Mouse (Mus musculus) heart, postnatal 0 days (tissue): ENCODE measurements at regions not wholly inside any gene's neighbourhood (a gene's known extent, or its start where the extent isn't known, plus 50 kb on each side); places are given as distances from the start of the nearest gene placed in this dataset.

Source experiments
- CTCF ChIP-seq: IDR thresholded peaks from 2 replicates; pipeline ENCODE4 v1.5.1; 2016; ENCODE audit warnings: antibody characterized with exemption, control low read depth, low read depth
- EP300 ChIP-seq: IDR thresholded peaks from 2 replicates; pipeline ENCODE4 v1.6.1; 2016; ENCODE audit warnings: antibody characterized with exemption, low read depth

DNA sequence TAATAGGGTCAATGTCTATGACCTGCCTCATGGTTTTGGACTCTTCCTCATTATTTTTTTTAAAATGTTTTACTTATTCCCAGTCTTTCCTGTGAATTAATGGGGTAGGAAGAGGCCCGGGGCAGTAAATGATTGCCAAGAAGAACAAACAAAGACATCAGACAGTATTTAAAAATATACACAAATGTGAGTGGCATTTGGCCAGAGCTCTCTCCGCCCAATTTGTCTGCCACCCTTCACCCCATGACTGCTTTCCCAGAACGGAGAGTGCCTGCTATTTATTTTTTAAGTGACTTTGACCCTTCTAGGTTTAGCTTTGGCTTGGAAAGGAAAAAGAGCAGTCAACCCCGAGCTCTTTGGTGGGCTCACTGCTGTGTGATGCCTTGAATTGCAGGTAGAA, 111.0 kb upstream of the Thumpd2 start:
- TF ChIP-seq CTCF (no peak), EP300 (no peak)
